Mouse (Mus musculus): Measurements from ENCODE around the gene Gpr89.

Gene Gpr89

GRCm38 (mm10) chr3:96869091-96869490 is 36.1 kb downstream of the Gpr89 start:
- DNase-seq (ENCODE audit: low spot score) = no peak

- DNase-seq (ENCODE audit: low spot score) = no peak
Measured at GRCm38 (mm10) chr3:96868566-96868965, 36.6 kb downstream of the Gpr89 start.

GRCm38 (mm10) chr3:96867863-96868262 is 37.3 kb downstream of the Gpr89 start:
- DNase-seq (ENCODE audit: low spot score) = no peak

- no peak for DNase-seq (ENCODE audit: low spot score)
Measured at GRCm38 (mm10) chr3:96860498-96860897, 44.6 kb downstream of the Gpr89 start.

- DNase-seq (ENCODE audit: low spot score) = no peak
Measured at GRCm38 (mm10) chr3:96855833-96856232, 49.3 kb downstream of the Gpr89 start.

- DNase-seq (ENCODE audit: low spot score) = no peak
Measured at GRCm38 (mm10) chr3:96854376-96854775, 50.8 kb downstream of the Gpr89 start.

GRCm38 (mm10) chr3:96852561-96852960 is 52.6 kb downstream of the Gpr89 start:
- no peak for DNase-seq (ENCODE audit: low spot score)

- DNase-seq (ENCODE audit: low spot score) = no peak
Measured at GRCm38 (mm10) chr3:96849168-96849727, 55.9 kb downstream of the Gpr89 start.

- no peak for DNase-seq (ENCODE audit: low spot score)
Measured at GRCm38 (mm10) chr3:96848470-96848869, 56.7 kb downstream of the Gpr89 start.

- DNase-seq (ENCODE audit: low spot score) = no peak
Measured at GRCm38 (mm10) chr3:96847661-96848060, 57.5 kb downstream of the Gpr89 start.

- DNase-seq (ENCODE audit: low spot score) = no peak
Measured at GRCm38 (mm10) chr3:96846985-96847384, 58.2 kb downstream of the Gpr89 start.

- DNase-seq (ENCODE audit: low spot score) = no peak
Measured at GRCm38 (mm10) chr3:96845806-96846205, 59.3 kb downstream of the Gpr89 start.

- no peak for DNase-seq (ENCODE audit: low spot score)
Measured at GRCm38 (mm10) chr3:96845191-96845590, 60.0 kb downstream of the Gpr89 start.

- DNase-seq (ENCODE audit: low spot score) = no peak
Measured at GRCm38 (mm10) chr3:96838996-96839645, 66.0 kb downstream of the Gpr89 start.

- DNase-seq (ENCODE audit: low spot score) = no peak
Measured at GRCm38 (mm10) chr3:96836414-96836813, 68.7 kb downstream of the Gpr89 start.

GRCm38 (mm10) chr3:96834587-96835348 is 70.4 kb downstream of the Gpr89 start:
- no peak for DNase-seq (ENCODE audit: low spot score)

- no peak for DNase-seq (ENCODE audit: low spot score)
Measured at GRCm38 (mm10) chr3:96832930-96833329, 72.2 kb downstream of the Gpr89 start.

- no peak for DNase-seq (ENCODE audit: low spot score)
Measured at GRCm38 (mm10) chr3:96829856-96830255, 75.3 kb downstream of the Gpr89 start.

- no peak for DNase-seq (ENCODE audit: low spot score)
Measured at GRCm38 (mm10) chr3:96828984-96829383, 76.2 kb downstream of the Gpr89 start, which contains the start of the genes Pdzk1 and Cd160. Gene Pdzk1 (plus strand): TSS chr3:96829284. Gene Cd160 (minus strand): TSS chr3:96829351.

GRCm38 (mm10) chr3:96828308-96828864 is 76.8 kb downstream of the Gpr89 start:
- no peak for DNase-seq (ENCODE audit: low spot score)

GRCm38 (mm10) chr3:96825261-96825660 is 79.9 kb downstream of the Gpr89 start:
- no peak for DNase-seq (ENCODE audit: low spot score)

GRCm38 (mm10) chr3:96824614-96825013 is 80.5 kb downstream of the Gpr89 start:
- DNase-seq (ENCODE audit: low spot score) = no peak

- DNase-seq (ENCODE audit: low spot score) = no peak
Measured at GRCm38 (mm10) chr3:96823701-96824100, 81.4 kb downstream of the Gpr89 start.
